Mouse (Mus musculus) hematopoietic multipotent progenitor cell, adult 10-12 weeks (in vitro differentiated cells): ENCODE data around the gene D130052B06Rik. TPM values are rescaled to one million over a fixed set of nuclear protein-coding genes. Genes with fewer than 3 reads are reported as not detected.

ENCODE experiments used
- polyA plus RNA-seq: library from polyadenylated mRNA; stranded (reverse); fragments of >175 nt; gene quantifications from 2 replicates; pipeline ENCODE4 v1.2.3, GENCODE M21; 2012; ENCODE audit warnings: low replicate concordance

D130052B06Rik gene
- not detected in 2 replicates for polyA plus RNA-seq

GRCm38 (mm10) chr11:33598986-33599385 lies at the start of gene D130052B06Rik:
Gene D130052B06Rik (plus strand): TSS chr11:33599302.

GRCm38 (mm10) chr11:33578859-33579258 lies 20.2 kb upstream of the D130052B06Rik start, which contains the start of gene Gabrp:
Gene Gabrp (minus strand): TSS chr11:33578959.

Other genes starting within 250 kb of the D130052B06Rik start
- gene Ranbp17, start 85.6 kb upstream of the D130052B06Rik start, polyA plus RNA-seq, result 0.15 and 0.18 TPM in 2 replicates
- gene Gabrp, start 20.3 kb upstream of the D130052B06Rik start, polyA plus RNA-seq, result not detected in 2 replicates